Mouse (Mus musculus) neural tube, embryonic 15.5 days (tissue): ENCODE measurements around the gene Kifc1. TPM values are rescaled to one million over a fixed set of nuclear protein-coding genes. Genes with fewer than 3 reads are reported as not detected.
A peak's percentile ranks its signal among the peaks of the same experiment; 100 is the strongest.

Experiments
- ATAC-seq: fragments of 200-750 bp; cut with Nextera tagmentation; 2 replicates; pipeline ENCODE4 v1.8.0; 2017; ENCODE audit warnings: mild to moderate bottlenecking, moderate TSS enrichment, moderate library complexity; ENCODE audit not compliant: low FRiP score
- H3K27ac ChIP-seq: fragments of 300-500 bp; sonication (generic); replicated peaks from 2 replicates; pipeline ENCODE4 v1.5.1; 2015; ENCODE audit warnings: mild to moderate bottlenecking, inconsistent platforms
- H3K27me3 ChIP-seq: fragments of 300-500 bp; sonication (generic); replicated peaks from 2 replicates; pipeline ENCODE4 v1.6.1; 2015; ENCODE audit warnings: inconsistent platforms
- H3K36me3 ChIP-seq: fragments of 300-500 bp; sonication (generic); 2 replicates; pipeline ENCODE4 v1.6.1; 2015; ENCODE audit warnings: inconsistent platforms
- H3K4me1 ChIP-seq: fragments of 300-500 bp; sonication (generic); 2 replicates; pipeline ENCODE4 v1.6.1; 2015; ENCODE audit warnings: inconsistent platforms
- H3K4me2 ChIP-seq: fragments of 300-500 bp; sonication (generic); 2 replicates; pipeline ENCODE4 v1.6.1; 2015; ENCODE audit warnings: inconsistent platforms, mild to moderate bottlenecking, moderate library complexity
- H3K4me3 ChIP-seq: fragments of 300-500 bp; sonication (generic); replicated peaks from 2 replicates; pipeline ENCODE4 v1.5.1; 2015; ENCODE audit warnings: mild to moderate bottlenecking, inconsistent platforms
- H3K9ac ChIP-seq: fragments of 300-500 bp; sonication (generic); replicated peaks from 2 replicates; pipeline ENCODE4 v1.6.1; 2015; ENCODE audit warnings: mild to moderate bottlenecking, inconsistent platforms
- H3K9me3 ChIP-seq: fragments of 300-500 bp; sonication (generic); replicated peaks from 2 replicates; pipeline ENCODE4 v1.6.1; 2016; ENCODE audit warnings: inconsistent platforms
- WGBS: fragments of 180-500 bp; shearing (Covaris S2); methylation state at CpG from one replicate; pipeline ENCODE4 v1.1.7; 2015; ENCODE audit warnings: mixed read lengths; 5-methylcytosine and 5-hydroxymethylcytosine counted together
- polyA plus RNA-seq: library from polyadenylated mRNA; unstranded; fragments of >200 nt; fragmentation: Nextera tagmentation; extraction: Ambion mirVana; gene quantifications from 2 replicates; pipeline ENCODE4 v1.2.1, GENCODE M21; 2015

Kifc1 gene
- polyA plus RNA-seq, 1 experiment from 2014 or later: 2.0 TPM

DNA sequence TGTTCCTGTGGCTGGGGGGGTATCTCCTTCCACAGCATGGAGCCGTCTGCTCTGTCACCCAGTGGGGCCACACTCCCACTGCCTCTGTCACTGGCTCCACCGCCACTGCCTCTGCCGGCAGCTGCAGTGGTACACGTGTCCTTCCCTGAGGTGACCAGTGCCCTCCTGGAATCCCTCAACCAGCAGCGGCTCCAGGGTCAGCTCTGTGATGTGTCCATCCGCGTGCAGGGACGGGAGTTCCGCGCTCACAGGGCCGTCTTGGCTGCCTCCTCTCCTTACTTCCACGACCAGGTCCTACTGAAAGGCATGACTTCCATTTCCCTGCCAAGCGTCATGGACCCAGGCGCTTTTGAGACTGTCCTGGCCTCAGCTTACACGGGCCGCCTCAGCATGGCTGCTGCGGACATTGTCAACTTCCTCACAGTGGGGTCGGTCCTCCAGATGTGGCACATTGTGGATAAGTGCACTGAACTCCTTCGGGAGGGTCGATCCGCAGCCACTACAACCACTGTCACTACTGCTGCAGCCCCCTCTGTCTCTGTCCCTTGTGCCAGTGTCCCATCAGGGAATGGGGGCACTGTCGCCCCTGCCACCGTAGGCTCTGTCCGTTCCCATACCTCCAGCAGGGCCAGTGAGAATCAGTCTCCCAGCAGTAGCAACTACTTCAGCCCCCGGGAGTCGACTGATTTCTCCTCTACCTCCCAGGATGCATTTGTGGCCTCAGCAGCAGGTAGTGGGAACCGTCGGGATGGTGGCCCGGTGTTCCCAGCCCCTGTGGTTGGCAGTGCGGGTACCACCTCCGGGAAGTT lies 26.6 kb upstream of the Kifc1 start:
- Histone ChIP-seq H3K4me1 (peaks cover 72% of the 10 kb centered on the region), H3K27ac (no peak overlapping the region), H3K27me3 (no peaks in the 10 kb centered on the region), H3K4me2 (peak overlapping the region; percentile 79), H3K4me3 (peak overlapping the region; percentile 54), H3K9ac (peak overlapping the region; percentile 49; the same call in 1 of the 2 replicates), H3K9me3 (no peaks in the 10 kb centered on the region), H3K36me3 (peaks cover 33% of the 10 kb centered on the region)
- WGBS: 75% methylated on average over 31 of the region's 31 CpGs
- no peak for ATAC-seq

DNA sequence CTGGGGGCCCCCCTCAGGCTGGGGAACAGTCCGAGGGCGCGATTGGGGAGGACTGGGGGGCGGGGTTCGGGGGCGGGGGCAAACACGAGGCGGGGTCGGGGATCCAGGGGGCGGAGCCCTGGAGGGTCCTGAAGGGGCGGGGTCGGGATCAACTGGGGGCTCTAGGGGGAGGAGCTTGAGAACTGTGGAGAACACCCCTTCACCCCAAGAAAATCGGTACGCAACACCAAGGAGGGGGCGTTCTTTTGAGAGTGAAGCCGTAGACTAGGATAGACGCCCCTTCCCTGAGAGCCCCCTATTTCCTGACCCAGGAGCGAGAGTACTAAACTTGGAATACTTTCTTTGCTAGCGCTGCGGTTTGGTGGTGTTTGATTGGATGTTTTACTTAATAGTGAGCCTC lies 25.8 kb upstream of the Kifc1 start:
- Histone ChIP-seq H3K4me3 (peak overlapping the region; percentile 54), H3K27ac (peak overlapping the region; percentile 88), H3K9me3 (no peaks in the 10 kb centered on the region), H3K27me3 (no peaks in the 10 kb centered on the region), H3K4me1 (peaks cover 78% of the 10 kb centered on the region), H3K4me2 (peak overlapping the region; percentile 79), H3K36me3 (peaks cover 41% of the 10 kb centered on the region), H3K9ac (peak overlapping the region; percentile 49)
- WGBS: under 1% methylated on average over 16 of the region's 20 CpGs
- ATAC-seq: peak; percentile 42

- H3K27me3 ChIP-seq: no peaks in the 10 kb centered on the region
- H3K4me1 ChIP-seq: peaks cover 79% of the 10 kb centered on the region
- peaks cover 43% of the 10 kb centered on the region for H3K36me3 ChIP-seq
- peak within 1 kb of the TSS; percentile 54 for H3K4me3 ChIP-seq
- peak within 1 kb of the TSS; percentile 88 for H3K27ac ChIP-seq
- H3K9me3 ChIP-seq: no peaks in the 10 kb centered on the region
- peak within 1 kb of the TSS; percentile 79 for H3K4me2 ChIP-seq
- ATAC-seq: peak; percentile 89
- WGBS: under 1% methylated on average over 34 of the region's 34 CpGs
- peak within 1 kb of the TSS; percentile 49 for H3K9ac ChIP-seq
Measured at GRCm38 (mm10) chr17:33915671-33916250, 25.3 kb upstream of the Kifc1 start, which contains the start of the genes Tapbp and Zbtb22. Gene Tapbp (plus strand): TSS chr17:33915899. Gene Zbtb22 (plus strand): TSS chr17:33915904.

GRCm38 (mm10) chr17:33914969-33915391 lies 24.5 kb upstream of the Kifc1 start:
- no peak for ATAC-seq
- Histone ChIP-seq H3K27ac (no peak overlapping the region; the same call in 1 of the 2 replicates), H3K9ac (no peak overlapping the region), H3K4me2 (peak overlapping the region; percentile 79), H3K36me3 (peaks cover 43% of the 10 kb centered on the region), H3K4me1 (peaks cover 79% of the 10 kb centered on the region), H3K9me3 (no peaks in the 10 kb centered on the region), H3K27me3 (no peaks in the 10 kb centered on the region), H3K4me3 (0 out of 2 replicates have a peak overlapping the region, but pooled peaks have one; percentile 54)
- 68% methylated on average over 13 of the region's 13 CpGs for WGBS

- H3K27ac ChIP-seq: no peak overlapping the region
- peaks cover 72% of the 10 kb centered on the region for H3K4me1 ChIP-seq
- peaks cover 43% of the 10 kb centered on the region for H3K36me3 ChIP-seq
- H3K9me3 ChIP-seq: no peaks in the 10 kb centered on the region
- no peaks in the 10 kb centered on the region for H3K27me3 ChIP-seq
- no peak for ATAC-seq
- no peak overlapping the region for H3K4me3 ChIP-seq
- H3K9ac ChIP-seq: no peak overlapping the region
- 97% methylated on average over 8 of the region's 8 CpGs for WGBS
- no peak overlapping the region for H3K4me2 ChIP-seq
Measured at GRCm38 (mm10) chr17:33913905-33914304, 23.4 kb upstream of the Kifc1 start.

DNA sequence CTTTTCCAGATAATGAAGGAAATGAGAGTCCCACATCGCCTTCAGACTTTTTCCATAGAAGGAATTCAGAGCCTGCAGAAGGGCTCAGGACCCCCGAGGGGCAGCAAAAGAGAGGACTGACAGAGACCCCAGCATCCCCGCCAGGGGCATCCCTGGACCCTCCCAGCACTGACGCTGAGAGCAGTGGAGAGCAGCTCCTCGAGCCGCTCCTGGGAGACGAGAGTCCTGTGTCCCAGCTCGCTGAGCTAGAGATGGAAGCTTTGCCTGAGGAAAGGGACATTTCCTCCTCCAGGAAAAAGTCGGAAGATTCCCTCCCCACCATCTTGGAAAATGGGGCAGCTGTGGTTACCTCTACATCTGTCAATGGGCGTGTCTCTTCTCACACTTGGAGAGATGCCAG lies 22.8 kb upstream of the Kifc1 start:
- H3K27me3 ChIP-seq: no peaks in the 10 kb centered on the region
- H3K36me3 ChIP-seq: peaks cover 41% of the 10 kb centered on the region
- H3K27ac ChIP-seq: no peak overlapping the region
- WGBS: 93% methylated on average over 10 of the region's 10 CpGs
- no peaks in the 10 kb centered on the region for H3K9me3 ChIP-seq
- no peak overlapping the region for H3K4me3 ChIP-seq
- H3K4me1 ChIP-seq: peaks cover 67% of the 10 kb centered on the region
- no peak for ATAC-seq
- H3K9ac ChIP-seq: no peak overlapping the region
- no peak overlapping the region for H3K4me2 ChIP-seq

DNA sequence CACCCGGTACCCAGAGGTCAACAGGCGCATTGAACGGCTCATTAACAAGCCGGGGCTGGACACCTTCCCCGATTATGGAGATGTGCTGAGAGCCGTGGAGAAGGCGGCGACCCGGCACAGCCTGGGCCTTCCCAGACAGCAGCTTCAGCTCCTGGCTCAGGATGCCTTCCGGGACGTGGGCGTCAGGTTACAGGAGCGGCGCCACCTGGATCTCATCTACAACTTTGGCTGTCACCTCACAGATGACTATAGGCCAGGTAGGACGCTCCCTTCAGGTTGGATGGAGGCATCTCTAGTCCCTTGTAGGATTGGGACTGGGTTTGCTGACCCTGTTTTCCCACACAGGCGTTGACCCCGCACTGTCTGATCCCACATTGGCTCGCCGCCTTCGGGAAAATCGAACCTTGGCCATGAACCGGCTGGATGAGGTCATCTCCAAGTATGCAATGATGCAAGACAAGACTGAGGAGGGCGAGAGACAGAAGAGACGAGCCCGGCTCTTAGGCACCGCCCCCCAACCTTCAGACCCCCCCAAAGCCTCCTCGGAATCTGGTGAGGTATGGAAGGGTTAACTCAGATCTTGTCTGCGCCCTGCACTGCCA lies 21.5 kb upstream of the Kifc1 start:
- Histone ChIP-seq H3K4me2 (no peak overlapping the region), H3K9ac (0 out of 2 replicates have a peak overlapping the region, but pooled peaks have one; percentile 10), H3K4me1 (peaks cover 66% of the 10 kb centered on the region), H3K27me3 (no peaks in the 10 kb centered on the region), H3K4me3 (no peak overlapping the region), H3K36me3 (peaks cover 38% of the 10 kb centered on the region), H3K9me3 (no peaks in the 10 kb centered on the region), H3K27ac (no peak overlapping the region)
- 93% methylated on average over 28 of the region's 28 CpGs for WGBS
- ATAC-seq: no peak

GRCm38 (mm10) chr17:33911052-33911812 lies 20.8 kb upstream of the Kifc1 start:
- no peak for ATAC-seq
- Histone ChIP-seq H3K27ac (no peak overlapping the region), H3K4me2 (no peak overlapping the region), H3K4me1 (peaks cover 60% of the 10 kb centered on the region), H3K4me3 (no peak overlapping the region), H3K27me3 (no peaks in the 10 kb centered on the region), H3K36me3 (peaks cover 38% of the 10 kb centered on the region), H3K9me3 (no peaks in the 10 kb centered on the region), H3K9ac (no peak overlapping the region)
- 94% methylated on average over 31 of the region's 31 CpGs for WGBS

DNA sequence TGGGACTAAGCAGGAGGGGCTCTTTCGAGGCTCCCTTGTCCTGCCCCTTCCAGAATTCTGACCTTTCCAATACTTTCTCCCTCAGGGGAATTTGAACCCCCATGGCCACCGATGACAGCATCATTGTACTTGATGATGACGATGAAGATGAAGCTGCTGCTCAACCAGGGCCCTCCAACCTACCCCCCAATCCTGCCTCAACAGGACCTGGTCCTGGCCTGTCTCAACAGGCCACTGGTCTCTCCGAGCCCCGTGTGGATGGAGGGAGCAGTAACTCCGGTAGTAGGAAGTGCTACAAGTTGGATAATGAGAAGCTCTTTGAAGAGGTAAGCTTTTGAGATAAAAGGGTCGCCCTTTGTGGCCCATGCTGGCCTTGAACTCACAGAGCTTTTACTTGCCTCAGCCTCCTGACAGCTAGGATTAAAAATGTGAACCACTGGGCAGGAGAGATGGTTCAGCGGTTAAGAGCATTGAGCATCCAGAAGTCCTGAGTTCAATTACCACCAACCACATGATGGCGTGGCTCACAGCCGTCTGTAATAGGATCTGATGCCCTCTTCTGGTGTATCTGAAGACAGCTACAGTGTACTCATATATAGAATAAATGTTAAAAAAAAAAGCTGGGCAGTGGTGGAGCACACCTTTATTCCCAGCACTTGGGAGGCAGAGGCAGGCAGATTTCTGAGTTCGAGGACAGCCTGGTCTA lies 20.0 kb upstream of the Kifc1 start:
- Histone ChIP-seq H3K27ac (peak overlapping the region; percentile 89; the same call in 1 of the 2 replicates), H3K36me3 (peaks cover 38% of the 10 kb centered on the region), H3K27me3 (no peaks in the 10 kb centered on the region), H3K9ac (peak overlapping the region; percentile 91), H3K4me1 (peaks cover 59% of the 10 kb centered on the region), H3K4me2 (peak overlapping the region; percentile 95), H3K9me3 (no peaks in the 10 kb centered on the region), H3K4me3 (peak overlapping the region; percentile 87)
- WGBS: 66% methylated on average over 11 of the region's 11 CpGs
- no peak for ATAC-seq

DNA sequence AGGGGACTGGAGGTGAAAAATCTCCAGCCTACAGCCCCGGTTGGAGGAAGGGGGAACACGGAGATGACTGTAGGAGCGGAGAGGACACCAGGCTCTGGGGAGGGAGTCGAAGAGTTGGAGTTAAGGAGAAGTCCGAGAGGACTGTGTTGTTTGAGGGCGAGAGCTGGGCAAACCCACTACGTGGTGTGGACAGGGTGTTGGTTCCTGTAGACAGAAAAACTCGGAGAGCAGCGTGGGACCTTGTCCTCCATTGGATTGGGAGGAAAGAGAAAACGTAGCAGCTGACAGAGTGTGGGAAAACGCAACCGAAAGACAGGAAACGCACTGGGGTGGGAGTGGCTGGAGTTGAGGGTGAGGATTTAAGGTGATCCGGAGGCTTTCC lies 19.4 kb upstream of the Kifc1 start:
- WGBS: under 1% methylated on average over 14 of the region's 14 CpGs

More for the DNA sequence above, 19.4 kb upstream of the Kifc1 start:
- Histone ChIP-seq H3K9ac (peak overlapping the region; percentile 91), H3K27ac (peak overlapping the region; percentile 89), H3K4me1 (peaks cover 53% of the 10 kb centered on the region), H3K4me2 (peak overlapping the region; percentile 95), H3K27me3 (no peaks in the 10 kb centered on the region), H3K4me3 (peak overlapping the region; percentile 87), H3K9me3 (no peaks in the 10 kb centered on the region), H3K36me3 (peaks cover 34% of the 10 kb centered on the region)
- ATAC-seq: peak; percentile 5; the same call in 1 of the 2 replicates
